Mouse (Mus musculus): Measurements from ENCODE around the gene Tex45.
A peak's percentile ranks its signal among the peaks of the same experiment; 100 is the strongest.

Tex45 gene

DNA sequence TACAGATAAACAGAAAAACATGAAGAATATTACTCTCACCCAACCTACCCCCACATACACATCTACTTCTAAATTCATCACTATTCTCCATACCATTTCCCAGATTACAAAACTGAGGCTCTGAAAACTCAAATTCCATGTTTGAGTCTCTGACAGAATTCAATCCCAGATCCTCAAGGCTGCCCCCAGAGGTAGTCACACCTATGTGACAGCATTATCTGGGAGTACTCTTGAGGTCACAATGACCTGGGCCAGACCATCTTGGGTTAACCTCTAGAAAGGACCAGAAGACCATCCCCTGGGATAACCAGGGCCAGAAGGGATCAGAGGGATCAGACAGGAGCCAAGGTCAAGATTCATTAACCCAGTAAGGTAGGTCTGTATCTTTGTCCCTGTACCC is at the start of gene Tex45:
TSS of gene Tex45 (plus strand) at position 301 of the 400 bp plus-strand sequence.
- DNase-seq: no peak

GRCm38 (mm10) chr8:3421507-3421906 is 49.2 kb upstream of the Tex45 start:
- DNase-seq: no peak

DNA sequence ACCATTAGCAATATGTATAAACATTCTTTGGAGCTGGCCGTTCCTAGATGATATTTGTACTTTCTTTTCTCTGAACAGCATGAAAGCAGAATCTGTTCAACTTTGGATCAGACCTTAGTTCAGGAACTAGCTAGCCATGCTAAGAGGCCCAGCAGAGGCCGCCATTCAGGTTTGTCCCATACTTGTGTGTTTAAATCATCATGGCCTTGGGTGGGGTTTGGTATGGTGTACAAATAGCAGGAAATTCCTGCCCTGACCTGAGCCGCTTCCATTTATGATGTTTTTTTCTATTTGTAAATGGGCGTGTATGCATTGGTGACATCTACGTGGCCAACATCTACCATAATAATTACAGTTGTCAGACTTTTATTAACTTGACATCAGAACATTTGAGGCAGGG is 45.4 kb upstream of the Tex45 start:
- no peak for DNase-seq

DNA sequence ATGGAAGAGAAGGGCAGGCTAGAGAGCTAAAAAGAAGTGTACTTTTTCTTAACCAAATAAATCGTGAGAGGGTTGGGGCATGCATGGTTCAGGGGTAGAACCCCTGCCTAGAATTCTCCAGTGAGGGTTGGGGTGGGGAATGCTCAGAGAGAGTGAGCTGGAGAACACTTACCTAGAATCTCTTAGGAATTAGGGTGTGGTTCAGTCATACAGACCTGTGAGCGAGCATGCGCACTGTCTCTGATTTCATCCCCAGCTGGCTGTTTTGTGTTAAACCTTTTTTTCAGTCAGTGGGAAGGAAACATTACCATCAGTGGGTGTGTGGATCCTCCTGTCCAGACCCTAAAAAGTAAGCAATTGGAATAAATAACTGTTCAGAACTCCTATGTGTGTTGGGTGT is 44.5 kb upstream of the Tex45 start:
- DNase-seq: no peak

DNA sequence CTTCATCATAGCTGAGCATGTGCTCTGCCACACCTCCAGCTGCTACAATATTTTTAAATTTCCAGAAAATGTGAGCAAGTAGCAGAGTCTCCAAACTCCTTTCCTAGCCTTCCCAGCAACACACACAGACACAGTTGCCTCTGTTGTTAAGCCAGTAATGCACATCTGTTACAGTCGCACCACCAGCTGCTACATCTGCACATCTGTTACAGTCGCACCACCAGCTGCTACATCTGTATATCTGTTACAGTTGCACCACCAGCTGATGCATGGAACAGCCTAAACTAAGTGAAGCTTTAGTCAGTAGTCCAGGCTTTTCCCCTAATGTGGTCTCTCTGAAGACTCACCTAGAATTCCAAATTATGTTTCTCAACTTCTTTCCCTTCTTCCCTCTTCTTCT is 42.2 kb upstream of the Tex45 start:
- no peak for DNase-seq

DNA sequence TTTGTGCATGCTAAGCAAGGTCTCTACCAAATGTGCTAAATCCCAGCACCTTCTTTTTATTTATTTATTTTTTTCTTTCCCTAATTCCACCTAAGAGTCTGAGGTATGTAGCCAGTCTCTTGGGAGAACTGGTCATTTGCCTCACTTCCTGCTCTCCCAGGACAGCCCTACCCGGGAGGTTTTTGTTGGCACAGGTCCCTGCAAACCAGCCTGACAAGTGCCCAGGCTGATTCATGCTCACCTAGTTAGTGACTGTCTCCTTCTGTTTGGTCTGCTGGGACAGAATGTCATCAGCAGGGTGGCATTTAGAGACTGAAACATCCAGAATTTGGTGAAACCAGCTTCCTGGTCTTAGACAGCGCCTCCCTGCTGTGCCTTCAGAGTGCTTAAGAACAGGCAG is 40.7 kb upstream of the Tex45 start:
- DNase-seq: peak; percentile 61

DNA sequence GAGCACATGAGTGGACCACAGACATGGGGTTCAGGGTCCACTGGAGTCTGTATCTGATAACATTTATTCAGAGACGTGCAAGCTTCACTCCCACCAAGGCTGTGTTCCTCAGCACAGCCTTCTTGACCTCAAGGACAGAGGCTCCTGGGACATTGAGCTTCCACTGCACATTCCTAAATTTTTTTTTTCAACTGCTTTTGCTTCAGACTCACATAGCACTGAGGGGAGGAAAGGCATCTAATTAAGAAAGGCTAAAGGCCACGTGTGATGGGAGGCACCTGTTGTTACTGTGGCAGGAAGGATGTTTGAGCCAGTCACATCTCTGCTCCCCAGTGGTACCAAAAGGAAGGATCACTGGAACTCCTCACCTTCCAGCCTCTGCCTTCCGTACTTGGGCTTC is 39.5 kb upstream of the Tex45 start:
- DNase-seq: no peak

GRCm38 (mm10) chr8:3436492-3436891 is 34.2 kb upstream of the Tex45 start:
- no peak for DNase-seq

- no peak for DNase-seq
These were observed 31.2 kb upstream of the Tex45 start for GRCm38 (mm10) chr8:3439510-3439909.

- no peak for DNase-seq
These were observed 21.4 kb upstream of the Tex45 start for GRCm38 (mm10) chr8:3449226-3449625.

- DNase-seq: peak; percentile 37
These were observed 20.0 kb upstream of the Tex45 start for GRCm38 (mm10) chr8:3450670-3451069.

DNA sequence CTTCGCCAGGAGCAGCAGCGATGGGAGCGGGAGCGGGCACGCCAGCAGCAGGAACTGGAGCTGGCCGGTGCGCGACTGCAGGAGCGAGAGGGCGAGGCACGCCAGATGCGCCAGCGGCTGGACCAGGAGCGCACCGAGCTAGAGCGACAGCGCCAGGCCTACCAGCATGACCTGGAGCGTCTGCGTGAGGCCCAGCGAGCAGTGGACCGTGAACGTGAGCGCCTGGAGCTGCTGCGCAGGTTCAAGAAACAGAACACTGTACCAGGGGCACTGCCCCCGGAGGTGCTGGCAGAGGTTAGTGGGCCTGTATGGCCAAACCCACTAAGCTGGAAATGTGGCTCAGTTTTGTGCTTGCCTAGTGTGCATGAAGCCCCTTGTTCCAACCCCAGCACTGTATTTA is 18.7 kb upstream of the Tex45 start:
- DNase-seq: no peak

DNA sequence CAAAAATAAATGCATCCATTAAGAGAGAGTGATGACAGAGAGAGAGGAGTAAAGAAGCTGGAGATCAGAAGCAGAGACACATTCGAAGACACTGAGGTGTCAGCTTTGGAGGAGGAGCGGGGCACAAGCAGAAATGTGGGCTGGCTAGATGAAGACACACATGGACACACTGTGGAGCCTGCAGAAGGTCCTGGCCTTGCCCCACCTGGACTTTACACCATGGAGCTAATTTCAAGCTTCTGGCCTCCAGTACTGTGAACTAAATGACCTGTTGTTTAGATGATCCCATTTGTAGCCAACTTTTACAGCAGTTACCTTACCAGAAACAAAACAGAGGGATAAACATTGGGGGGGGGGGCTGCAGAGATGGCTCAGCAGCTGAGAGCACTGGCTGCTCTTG is 7.4 kb upstream of the Tex45 start:
- no peak for DNase-seq

GRCm38 (mm10) chr8:3464309-3464708 is 6.4 kb upstream of the Tex45 start:
- no peak for DNase-seq

GRCm38 (mm10) chr8:3467006-3467885 is 3.4 kb upstream of the Tex45 start, which contains the start of gene Pex11g:
Gene Pex11g (minus strand): TSS chr8:3467680.
- peak; percentile 96 for DNase-seq

GRCm38 (mm10) chr8:3467886-3468545 is 2.6 kb upstream of the Tex45 start:
- DNase-seq: no peak

DNA sequence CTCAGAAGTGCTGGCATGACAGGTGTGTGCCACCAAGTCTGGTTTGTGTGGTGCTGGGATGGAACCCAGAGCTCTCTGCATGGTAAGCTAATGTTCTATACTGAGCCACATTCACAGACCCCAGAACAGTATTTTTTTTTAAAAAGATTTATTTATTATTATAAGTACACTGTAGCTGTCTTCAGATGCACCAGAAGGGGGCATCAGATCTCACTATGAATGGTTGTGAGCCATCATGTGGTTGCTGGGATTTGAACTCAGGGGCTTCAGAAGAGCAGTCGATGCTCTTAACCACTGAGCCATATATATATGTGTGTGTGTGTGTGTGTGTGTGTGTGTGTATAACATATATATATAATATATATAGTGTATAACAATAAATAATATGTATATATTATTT is 1.8 kb upstream of the Tex45 start:
- DNase-seq: no peak

DNA sequence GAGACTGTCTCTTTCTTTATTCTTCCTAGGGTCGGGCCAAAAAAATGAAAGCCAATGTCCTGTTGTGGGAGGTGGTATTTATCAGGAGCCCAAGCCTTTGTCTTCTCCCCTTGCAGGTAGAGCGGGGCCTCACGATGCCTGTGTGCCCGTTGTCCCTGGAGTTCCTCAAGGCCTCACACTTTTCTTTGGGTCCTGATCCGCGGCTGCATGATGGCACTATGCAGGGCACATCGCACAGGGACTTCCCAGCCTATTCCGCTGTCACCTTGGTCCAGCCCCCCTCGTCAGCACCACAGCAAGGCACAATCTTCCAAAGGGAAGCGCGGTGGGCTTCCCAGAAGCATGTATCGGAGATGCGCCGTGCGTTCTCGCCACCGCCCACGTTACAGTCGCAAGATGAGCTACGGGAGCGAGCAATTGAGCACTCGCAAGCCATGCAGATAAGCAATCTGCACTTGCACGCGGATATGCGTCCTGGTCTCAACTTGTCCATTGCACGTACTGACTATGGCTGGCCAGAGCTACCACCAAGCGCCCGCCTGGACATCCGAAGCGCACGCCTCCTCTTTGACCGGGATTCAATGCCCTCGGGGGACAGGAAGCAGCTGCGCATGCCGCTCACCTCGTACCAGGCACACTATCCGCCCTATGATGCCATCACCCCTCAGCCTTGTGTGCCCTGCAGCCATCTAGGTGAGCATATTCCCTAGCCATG is 5.2 kb downstream of the Tex45 start:
- no peak for DNase-seq

- no peak for DNase-seq
These were observed 9.6 kb downstream of the Tex45 start for GRCm38 (mm10) chr8:3480221-3480785.

DNA sequence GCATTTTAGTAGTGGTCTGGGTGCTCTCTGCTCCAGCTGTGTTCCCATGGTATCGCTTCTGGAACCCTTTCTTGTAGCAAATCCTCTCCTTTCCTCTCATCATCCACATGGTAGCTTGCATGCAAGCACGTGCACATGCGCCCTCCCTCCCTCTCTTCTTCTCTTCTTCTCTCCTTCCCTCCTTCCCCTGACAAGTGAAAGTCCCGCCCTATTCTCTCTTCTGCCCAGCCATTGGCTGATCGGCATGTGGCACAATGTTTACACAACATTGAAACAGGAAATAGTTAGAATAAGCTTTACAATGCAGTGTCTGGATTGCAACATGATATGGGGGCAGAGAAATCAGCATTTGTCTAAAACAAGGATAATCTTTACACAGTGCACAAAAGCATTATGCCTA is 10.9 kb downstream of the Tex45 start:
- DNase-seq: no peak

DNA sequence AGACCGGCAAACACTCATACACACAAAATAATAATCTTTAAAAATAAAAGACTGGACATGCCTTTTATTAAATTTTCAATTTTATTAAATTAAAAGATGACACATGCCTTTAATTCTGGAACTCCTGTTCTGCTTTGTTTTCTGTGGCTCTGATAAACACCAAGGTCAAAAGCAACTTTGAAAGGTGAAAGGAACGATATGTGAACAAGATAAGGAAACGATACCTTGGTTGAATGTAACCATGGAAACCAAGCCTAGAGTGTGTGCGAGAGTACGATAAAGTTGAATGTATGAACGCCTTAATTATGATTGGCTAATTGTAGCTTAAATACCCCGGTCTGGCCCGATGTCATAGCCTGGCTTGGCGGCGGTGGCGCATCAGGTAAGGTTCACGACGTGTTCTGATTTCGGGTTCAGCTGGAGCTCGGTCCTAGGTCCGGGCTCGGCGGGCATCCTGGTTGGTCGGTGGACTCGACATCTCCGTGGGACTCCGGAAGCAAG is 11.6 kb downstream of the Tex45 start:
- no peak for DNase-seq

- DNase-seq: no peak
These were observed 12.9 kb downstream of the Tex45 start for GRCm38 (mm10) chr8:3483546-3483945.

DNA sequence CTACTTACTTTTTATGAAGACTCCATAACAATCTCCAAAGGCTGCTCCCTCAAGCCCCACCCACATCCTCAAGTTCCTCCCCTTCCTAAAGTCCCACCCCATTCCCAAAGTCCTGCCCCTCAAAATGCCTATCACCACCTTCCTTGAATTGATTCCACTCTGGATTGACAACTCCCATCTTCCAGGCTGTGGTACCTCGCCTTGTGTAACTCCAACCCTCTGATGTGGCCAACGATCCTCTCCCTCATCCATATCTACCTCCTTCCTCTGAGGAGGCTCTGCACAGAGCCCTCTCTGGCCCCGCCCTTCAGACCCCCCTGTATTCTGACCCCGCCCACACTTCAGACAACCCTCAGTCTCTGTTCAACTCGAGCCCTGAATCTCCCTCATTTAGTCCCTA is 14.5 kb downstream of the Tex45 start:
- DNase-seq: no peak
